In genomic region chr12:112277511-112277910, GRCm38 (mm10) we compare ENCODE assay signal across 21 mouse cellular contexts.
DNase-seq lines count a peak whose midpoint lies in the region; ATAC-seq and TF ChIP-seq lines count a peak whose summit lies in the region.
"Had no signal": no experiment of that assay in that cellular context is flagged by ENCODE, and none has a peak within 500 bp of the region (broad histone marks: within the 10 kb centered on the region; RNA-seq: fewer than 3 reads in every experiment).

No protein-coding gene starts in this region.

- H3K9me3 ChIP-seq in hindbrain, embryonic 10.5 days = no peaks in the 10 kb centered on the region
- H3K9me3 ChIP-seq in hindbrain, postnatal 0 days (ENCODE audit: low read length) = no peaks in the 10 kb centered on the region
- H3K9me3 ChIP-seq in ES-E14 (ENCODE audit: control insufficient read depth, insufficient read depth, low read depth, low read length) = no peaks in the 10 kb centered on the region
- H3K9me3 ChIP-seq in liver, embryonic 12.5 days (replicated peaks) = no peaks in the 10 kb centered on the region
- H3K9me3 ChIP-seq: embryonic facial prominence, embryonic 13.5 days; hindbrain, embryonic 15.5 days; limb, embryonic 13.5 days; midbrain, embryonic 13.5 days; stomach, embryonic 15.5 days had no signal

- H3K36me3 ChIP-seq in hindbrain, embryonic 10.5 days = no peaks in the 10 kb centered on the region
- H3K36me3 ChIP-seq in hindbrain, postnatal 0 days (ENCODE audit: insufficient read depth, low read length) = no peaks in the 10 kb centered on the region
- H3K36me3 ChIP-seq in ES-E14 (ENCODE audit: control insufficient read depth, insufficient read depth, low read length, poor library complexity, severe bottlenecking) = no peaks in the 10 kb centered on the region
- H3K36me3 ChIP-seq in liver, embryonic 12.5 days = no peaks in the 10 kb centered on the region
- H3K36me3 ChIP-seq: embryonic facial prominence, embryonic 13.5 days; hindbrain, embryonic 15.5 days; limb, embryonic 13.5 days; midbrain, embryonic 13.5 days; stomach, embryonic 15.5 days had no signal

- no peak for ATAC-seq in hindbrain, postnatal 0 days
- ATAC-seq in liver, embryonic 12.5 days = 0 out of 2 replicates have a peak, but pooled peaks have one; percentile 50
- ATAC-seq: midbrain, embryonic 13.5 days had no signal

- H3K27me3 ChIP-seq in hindbrain, embryonic 10.5 days (ENCODE audit: insufficient read depth, poor library complexity, severe bottlenecking) = peaks cover 42% of the 10 kb centered on the region
- no peaks in the 10 kb centered on the region for H3K27me3 ChIP-seq in hindbrain, postnatal 0 days (ENCODE audit: insufficient read depth, low read length)
- H3K27me3 ChIP-seq in liver, embryonic 12.5 days (replicated peaks) = no peaks in the 10 kb centered on the region; the same call in 1 of the 2 replicates
- H3K27me3 ChIP-seq: hindbrain, embryonic 15.5 days; stomach, embryonic 15.5 days had no signal

- peaks cover 62% of the 10 kb centered on the region for H3K4me1 ChIP-seq in hindbrain, embryonic 10.5 days (replicated peaks)
- 0 out of 2 replicates have a peak, but pooled peaks cover 10% of the 10 kb centered on the region for H3K4me1 ChIP-seq in hindbrain, postnatal 0 days (ENCODE audit: insufficient read depth, low read length)
- peaks cover 4 to 7% of the 10 kb centered on the region in 2 experiments; a peak in 2 of 4 replicates for H3K4me1 ChIP-seq in ES-E14 (ENCODE audit: control insufficient read depth in 2 of 2, insufficient read depth in 2 of 2, low read length in 2 of 2, poor library complexity in 1 of 2)
- H3K4me1 ChIP-seq in liver, embryonic 12.5 days = peaks cover 9% of the 10 kb centered on the region; the same call in 1 of the 2 replicates

- no peak overlapping the region for H3K4me2 ChIP-seq in hindbrain, postnatal 0 days (ENCODE audit: low read depth, low read length)
- no peak overlapping the region for H3K4me2 ChIP-seq in liver, embryonic 12.5 days
- H3K4me2 ChIP-seq: embryonic facial prominence, embryonic 13.5 days; hindbrain, embryonic 15.5 days; limb, embryonic 13.5 days; midbrain, embryonic 13.5 days; stomach, embryonic 15.5 days had no signal

- no peak for TF ChIP-seq CTCF in hindbrain, postnatal 0 days (IDR thresholded peaks at IDR 0.05; ENCODE audit: low read depth)

- no peak overlapping the region for H3K9ac ChIP-seq in hindbrain, postnatal 0 days (replicated peaks; ENCODE audit: low read length)
- H3K9ac ChIP-seq in ES-E14 (ENCODE audit: insufficient read depth, low read depth, low read length, poor library complexity, severe bottlenecking) = no peak overlapping the region
- no peak overlapping the region for H3K9ac ChIP-seq in liver, embryonic 12.5 days
- H3K9ac ChIP-seq: embryonic facial prominence, embryonic 13.5 days; hindbrain, embryonic 15.5 days; limb, embryonic 13.5 days; midbrain, embryonic 13.5 days; stomach, embryonic 15.5 days had no signal

- DNase-seq in hindbrain, embryonic 10.5 days (ENCODE audit: low spot score) = peak; percentile 45
- no peak for DNase-seq in hindbrain, postnatal 0 days (ENCODE audit: low spot score)
- DNase-seq in ES-E14 (ENCODE audit: low read depth, low spot score) = peak; percentile 13
- peak; percentile 51 for DNase-seq in embryo, embryonic 11 days
- no peak for DNase-seq in kidney, postnatal 25 days
- no peak for DNase-seq in thymus, postnatal 36 days
- DNase-seq in right cerebral cortex, postnatal 14 days = no peak
- DNase-seq: cerebellum, adult 11 months; cerebellum, postnatal 25 days; gastrocnemius, postnatal 10 days; lung, adult 2 months; right cerebral cortex, adult 18-20 months; thymus, adult 2 months had no signal

- peak overlapping the region; percentile 79 for H3K27ac ChIP-seq in hindbrain, embryonic 10.5 days
- H3K27ac ChIP-seq in hindbrain, postnatal 0 days = no peak overlapping the region
- H3K27ac ChIP-seq in ES-E14 (ENCODE audit: insufficient read depth, low read depth, low read length, poor library complexity, severe bottlenecking) = no peak overlapping the region
- no peak overlapping the region for H3K27ac ChIP-seq in liver, embryonic 12.5 days
- H3K27ac ChIP-seq: embryonic facial prominence, embryonic 13.5 days; hindbrain, embryonic 15.5 days; limb, embryonic 13.5 days; macrophage; stomach, embryonic 15.5 days had no signal

- in situ Hi-C loops in ES-E14 (cut with MboI; ENCODE audit: low sequenced_read_pairs in 2 of 2, unreplicated experiment in 2 of 2) = no loop called here

- no peak overlapping the region for H3K4me3 ChIP-seq in hindbrain, embryonic 10.5 days
- no peak overlapping the region for H3K4me3 ChIP-seq in hindbrain, postnatal 0 days (ENCODE audit: low read length)
- no peak overlapping the region for H3K4me3 ChIP-seq in ES-E14 (ENCODE audit: insufficient read depth in 1 of 2, low read depth in 1 of 2, low read length in 2 of 2, poor library complexity in 1 of 2, severe bottlenecking in 1 of 2)
- no peak overlapping the region for H3K4me3 ChIP-seq in liver, embryonic 12.5 days
- H3K4me3 ChIP-seq: embryonic facial prominence, embryonic 13.5 days; hindbrain, embryonic 15.5 days; limb, embryonic 13.5 days; midbrain, embryonic 13.5 days; myocyte; stomach, embryonic 15.5 days had no signal

- WGBS in hindbrain, embryonic 10.5 days = 19% methylated on average over 14 of the region's 14 CpGs
- WGBS in hindbrain, postnatal 0 days = 34% methylated on average over 14 of the region's 14 CpGs
- WGBS in liver, embryonic 12.5 days (ENCODE audit: insufficient replicate concordance) = 56% methylated on average over 14 of the region's 14 CpGs

TF ChIP-seq in ES-E14, 5 proteins besides CTCF, POLR2A, EP300 and RAD21:
- TF ChIP-seq ZNF384 (IDR thresholded peaks at IDR 0.05; ENCODE audit: low read depth, low read length) (no peak), ZC3H11A (IDR thresholded peaks at IDR 0.05; ENCODE audit: borderline replicate concordance, low read depth, low read length) (no peak), HCFC1 (IDR thresholded peaks at IDR 0.05; ENCODE audit: borderline replicate concordance, insufficient read depth, low read length) (no peak), MAFK (IDR thresholded peaks at IDR 0.05; ENCODE audit: insufficient read depth, low read depth, low read length) (no peak), CHD2 (IDR thresholded peaks at IDR 0.05; ENCODE audit: low read depth, low read length) (no peak)
TF ChIP-seq in ES-E14: peak in this region for 0.

Comparison
In these comparisons a context has a peak if more than half of its experiments do, and no peak if none do; other contexts are left out.
1. DNase-seq: peak in hindbrain, embryonic 10.5 days (single experiment), ES-E14 (single experiment) and embryo, embryonic 11 days (single experiment); none in hindbrain, postnatal 0 days (single experiment), kidney, postnatal 25 days (0 of 2), thymus, postnatal 36 days (0 of 2) and right cerebral cortex, postnatal 14 days (single experiment).